Mouse (Mus musculus): ENCODE data around the gene Slc35f1. TPM values are rescaled to one million over a fixed set of nuclear protein-coding genes. Genes with fewer than 3 reads are reported as not detected.

Gene Slc35f1
- polyA plus RNA-seq, 1 experiment from 2014 or later, result 3.3 TPM

- Histone ChIP-seq H3K9ac (ENCODE audit: low read depth, low read length) (no peak overlapping the region), H3K4me3 (ENCODE audit: low read length) (no peak overlapping the region), H3K27ac (ENCODE audit: low read depth, low read length) (no peak overlapping the region), H3K4me1 (ENCODE audit: control insufficient read depth, insufficient read depth, low read length) (no peaks in the 10 kb centered on the region), H3K27me3 (ENCODE audit: control insufficient read depth, insufficient read depth, low read length) (no peaks in the 10 kb centered on the region), H3K4me2 (replicated peaks; ENCODE audit: low read depth, low read length) (no peak overlapping the region), H3K9me3 (ENCODE audit: control insufficient read depth, low read length) (no peaks in the 10 kb centered on the region), H3K36me3 (ENCODE audit: control insufficient read depth, insufficient read depth, low read length) (no peaks in the 10 kb centered on the region)
- no peak for ATAC-seq (ENCODE audit: low FRiP score, low TSS enrichment)
- 58% methylated on average over 6 of the region's 6 CpGs for WGBS
Observed at GRCm38 (mm10) chr10:53124365-53124764, 434.0 kb downstream of the Slc35f1 start.

- Histone ChIP-seq H3K36me3 (ENCODE audit: control insufficient read depth, insufficient read depth, low read length) (no peaks in the 10 kb centered on the region), H3K4me3 (ENCODE audit: low read length) (no peak overlapping the region), H3K4me2 (replicated peaks; ENCODE audit: low read depth, low read length) (no peak overlapping the region), H3K9me3 (ENCODE audit: control insufficient read depth, low read length) (no peaks in the 10 kb centered on the region), H3K4me1 (ENCODE audit: control insufficient read depth, insufficient read depth, low read length) (no peaks in the 10 kb centered on the region), H3K27ac (ENCODE audit: low read depth, low read length) (no peak overlapping the region), H3K9ac (ENCODE audit: low read depth, low read length) (no peak overlapping the region), H3K27me3 (ENCODE audit: control insufficient read depth, insufficient read depth, low read length) (no peaks in the 10 kb centered on the region)
- no peak for ATAC-seq (ENCODE audit: low FRiP score, low TSS enrichment)
- 59% methylated on average over 1 of the region's 1 CpGs for WGBS
Observed at GRCm38 (mm10) chr10:53132707-53133106, 442.4 kb downstream of the Slc35f1 start.

GRCm38 (mm10) chr10:53150321-53150720 is 460.0 kb downstream of the Slc35f1 start:
- no peak for ATAC-seq (ENCODE audit: low FRiP score, low TSS enrichment)
- H3K4me3 ChIP-seq (ENCODE audit: low read length), result no peak overlapping the region
- H3K4me2 ChIP-seq (replicated peaks; ENCODE audit: low read depth, low read length), result no peak overlapping the region
- no peak overlapping the region for H3K27ac ChIP-seq (ENCODE audit: low read depth, low read length)
- WGBS, result 75% methylated on average over 2 of the region's 2 CpGs
- H3K9me3 ChIP-seq (ENCODE audit: control insufficient read depth, low read length), result no peaks in the 10 kb centered on the region
- no peaks in the 10 kb centered on the region for H3K36me3 ChIP-seq (ENCODE audit: control insufficient read depth, insufficient read depth, low read length)
- H3K9ac ChIP-seq (ENCODE audit: low read depth, low read length), result no peak overlapping the region
- no peaks in the 10 kb centered on the region for H3K4me1 ChIP-seq (ENCODE audit: control insufficient read depth, insufficient read depth, low read length)
- no peaks in the 10 kb centered on the region for H3K27me3 ChIP-seq (ENCODE audit: control insufficient read depth, insufficient read depth, low read length)

- H3K4me3 ChIP-seq (ENCODE audit: low read length), result no peak overlapping the region
- H3K27ac ChIP-seq (ENCODE audit: low read depth, low read length), result no peak overlapping the region
- H3K9me3 ChIP-seq (ENCODE audit: control insufficient read depth, low read length), result no peaks in the 10 kb centered on the region
- ATAC-seq (ENCODE audit: low FRiP score, low TSS enrichment), result no peak
- H3K36me3 ChIP-seq (ENCODE audit: control insufficient read depth, insufficient read depth, low read length), result no peaks in the 10 kb centered on the region
- H3K9ac ChIP-seq (ENCODE audit: low read depth, low read length), result no peak overlapping the region
- no peak overlapping the region for H3K4me2 ChIP-seq (replicated peaks; ENCODE audit: low read depth, low read length)
- no peaks in the 10 kb centered on the region for H3K27me3 ChIP-seq (ENCODE audit: control insufficient read depth, insufficient read depth, low read length)
- H3K4me1 ChIP-seq (ENCODE audit: control insufficient read depth, insufficient read depth, low read length), result no peaks in the 10 kb centered on the region
- WGBS, result 74% methylated on average over 2 of the region's 2 CpGs
Observed at GRCm38 (mm10) chr10:53150916-53151315, 460.6 kb downstream of the Slc35f1 start.

GRCm38 (mm10) chr10:53156374-53156773 is 466.0 kb downstream of the Slc35f1 start:
- 36% methylated on average over 7 of the region's 7 CpGs for WGBS
- H3K27ac ChIP-seq (ENCODE audit: low read depth, low read length), result no peak overlapping the region

GRCm38 (mm10) chr10:53157740-53158139 is 467.4 kb downstream of the Slc35f1 start:
- no peak for ATAC-seq (ENCODE audit: low FRiP score, low TSS enrichment)
- no peak overlapping the region for H3K4me2 ChIP-seq (replicated peaks; ENCODE audit: low read depth, low read length)
- H3K9ac ChIP-seq (ENCODE audit: low read depth, low read length), result no peak overlapping the region
- no peak overlapping the region for H3K27ac ChIP-seq (ENCODE audit: low read depth, low read length)
- H3K4me3 ChIP-seq (ENCODE audit: low read length), result no peak overlapping the region
- WGBS, result 76% methylated on average over 2 of the region's 2 CpGs
- H3K4me1 ChIP-seq (ENCODE audit: control insufficient read depth, insufficient read depth, low read length), result no peaks in the 10 kb centered on the region
- H3K9me3 ChIP-seq (ENCODE audit: control insufficient read depth, low read length), result no peaks in the 10 kb centered on the region
- H3K36me3 ChIP-seq (ENCODE audit: control insufficient read depth, insufficient read depth, low read length), result no peaks in the 10 kb centered on the region
- no peaks in the 10 kb centered on the region for H3K27me3 ChIP-seq (ENCODE audit: control insufficient read depth, insufficient read depth, low read length)

More at GRCm38 (mm10) chr10:53156374-53156773, 466.0 kb downstream of the Slc35f1 start:
- Histone ChIP-seq H3K27me3 (ENCODE audit: control insufficient read depth, insufficient read depth, low read length) (no peaks in the 10 kb centered on the region), H3K4me1 (ENCODE audit: control insufficient read depth, insufficient read depth, low read length) (no peaks in the 10 kb centered on the region), H3K36me3 (ENCODE audit: control insufficient read depth, insufficient read depth, low read length) (no peaks in the 10 kb centered on the region), H3K4me3 (ENCODE audit: low read length) (no peak overlapping the region), H3K9me3 (ENCODE audit: control insufficient read depth, low read length) (no peaks in the 10 kb centered on the region), H3K9ac (ENCODE audit: low read depth, low read length) (no peak overlapping the region), H3K4me2 (replicated peaks; ENCODE audit: low read depth, low read length) (no peak overlapping the region)
- no peak for ATAC-seq (ENCODE audit: low FRiP score, low TSS enrichment)

Data from kidney, embryonic 14.5 days (tissue).